Mouse (Mus musculus) heart, embryonic 10.5 days (tissue): ENCODE results near the gene Senp2. TPM values are rescaled to one million over a fixed set of nuclear protein-coding genes. Genes with fewer than 3 reads are reported as not detected.
A peak's percentile ranks its signal among the peaks of the same experiment; 100 is the strongest.

Source experiments
- DNase-seq: peaks from one replicate; pipeline ENCODE4 v3.0.0-alpha.2; 2017; ENCODE audit warnings: low spot score
- H3K27ac ChIP-seq: fragments of 300-500 bp; sonication (generic); 2 replicates; pipeline ENCODE4 v1.5.1; 2016; ENCODE audit warnings: mild to moderate bottlenecking
- H3K27me3 ChIP-seq: fragments of 300-500 bp; sonication (generic); 2 replicates; pipeline ENCODE4 v1.6.1; 2016; ENCODE audit warnings: mild to moderate bottlenecking; ENCODE audit not compliant: poor library complexity, insufficient read depth, severe bottlenecking
- H3K36me3 ChIP-seq: fragments of 300-500 bp; sonication (generic); 2 replicates; pipeline ENCODE4 v1.6.1; 2016; ENCODE audit warnings: mild to moderate bottlenecking, moderate library complexity
- H3K4me1 ChIP-seq: fragments of 300-500 bp; sonication (generic); 2 replicates; pipeline ENCODE4 v1.6.1; 2016; ENCODE audit warnings: mild to moderate bottlenecking
- H3K4me3 ChIP-seq: fragments of 300-500 bp; sonication (generic); 2 replicates; pipeline ENCODE4 v1.5.1; 2016; ENCODE audit warnings: mild to moderate bottlenecking, moderate library complexity
- H3K9me3 ChIP-seq: fragments of 300-500 bp; sonication (generic); 2 replicates; pipeline ENCODE4 v1.6.1; 2016; ENCODE audit warnings: mild to moderate bottlenecking, moderate library complexity
- WGBS: fragments of 180-500 bp; shearing (Covaris S2); methylation state at CpG from one replicate; pipeline ENCODE4 v1.1.7; 2016; 5-methylcytosine and 5-hydroxymethylcytosine counted together
- polyA plus RNA-seq: library from polyadenylated mRNA; unstranded; fragments of >200 nt; fragmentation: Nextera tagmentation; extraction: Ambion mirVana; gene quantifications from 2 replicates; pipeline ENCODE4 v1.2.1, GENCODE M21; 2016

The Senp2 gene
- polyA plus RNA-seq, 1 experiment from 2014 or later, result 50.2 TPM

DNA sequence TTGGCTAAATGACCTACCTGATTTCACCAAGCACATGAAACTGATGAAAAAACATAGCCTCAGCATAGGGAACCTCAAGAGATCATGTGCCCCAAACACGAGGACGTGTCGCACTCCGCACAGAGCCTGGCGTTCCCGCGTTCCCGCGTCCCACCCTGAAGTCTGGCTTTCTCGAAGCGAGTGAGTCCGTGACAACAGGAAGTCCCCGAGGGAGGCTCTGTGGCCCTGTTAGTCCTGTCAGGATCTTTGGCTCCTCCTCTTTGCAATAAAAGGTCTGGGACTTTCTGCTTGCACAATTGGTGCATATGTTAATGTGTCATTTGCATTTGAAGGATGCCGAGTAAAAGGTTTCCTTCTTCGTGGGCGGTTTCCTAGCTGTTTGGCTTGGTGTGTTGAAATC lies 14.0 kb upstream of the Senp2 start, which contains the start of gene Liph:
TSS of gene Liph (minus strand) at position 360 of the 400 bp plus-strand sequence.
- DNase-seq, result no peak
- peak within 1 kb of the TSS; percentile 53 for H3K27ac ChIP-seq
- 15% methylated on average over 16 of the region's 16 CpGs for WGBS

DNA sequence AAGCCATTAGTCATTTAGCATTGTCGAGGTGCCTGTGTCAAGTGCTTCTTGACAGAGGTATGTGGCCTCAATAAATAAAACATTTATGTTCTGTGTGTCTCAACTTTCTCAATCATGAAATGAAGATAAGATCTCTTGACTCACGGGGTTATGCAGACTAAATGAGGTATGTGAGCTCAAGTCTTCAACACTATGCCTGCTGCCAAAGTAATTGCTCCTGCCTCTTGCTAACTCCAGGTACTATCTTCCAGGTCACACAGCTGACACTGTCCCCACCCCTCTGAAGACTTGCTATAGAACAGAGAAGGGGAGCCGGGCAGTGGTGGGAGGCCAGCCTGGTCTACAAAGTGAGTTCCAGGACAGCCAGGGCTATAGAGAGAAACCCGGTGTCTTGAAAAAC lies 12.9 kb upstream of the Senp2 start:
- H3K4me1 ChIP-seq, result peaks cover 15% of the 10 kb centered on the region
- WGBS, result 42% methylated on average over 4 of the region's 4 CpGs
- no peak overlapping the region for H3K4me3 ChIP-seq
- peaks cover 3% of the 10 kb centered on the region; the same call in 1 of the 2 replicates for H3K27me3 ChIP-seq
- peak overlapping the region; percentile 42 for H3K27ac ChIP-seq
- DNase-seq, result no peak
- H3K36me3 ChIP-seq, result no peaks in the 10 kb centered on the region
- H3K9me3 ChIP-seq, result no peaks in the 10 kb centered on the region

More for the DNA sequence above, 14.0 kb upstream of the Senp2 start, which contains the start of gene Liph:
- H3K4me3 ChIP-seq, result peak within 1 kb of the TSS; percentile 31
- peaks cover 3% of the 10 kb centered on the region; the same call in 1 of the 2 replicates for H3K27me3 ChIP-seq
- peaks cover 15% of the 10 kb centered on the region for H3K4me1 ChIP-seq
- no peaks in the 10 kb centered on the region for H3K9me3 ChIP-seq
- H3K36me3 ChIP-seq, result no peaks in the 10 kb centered on the region

DNA sequence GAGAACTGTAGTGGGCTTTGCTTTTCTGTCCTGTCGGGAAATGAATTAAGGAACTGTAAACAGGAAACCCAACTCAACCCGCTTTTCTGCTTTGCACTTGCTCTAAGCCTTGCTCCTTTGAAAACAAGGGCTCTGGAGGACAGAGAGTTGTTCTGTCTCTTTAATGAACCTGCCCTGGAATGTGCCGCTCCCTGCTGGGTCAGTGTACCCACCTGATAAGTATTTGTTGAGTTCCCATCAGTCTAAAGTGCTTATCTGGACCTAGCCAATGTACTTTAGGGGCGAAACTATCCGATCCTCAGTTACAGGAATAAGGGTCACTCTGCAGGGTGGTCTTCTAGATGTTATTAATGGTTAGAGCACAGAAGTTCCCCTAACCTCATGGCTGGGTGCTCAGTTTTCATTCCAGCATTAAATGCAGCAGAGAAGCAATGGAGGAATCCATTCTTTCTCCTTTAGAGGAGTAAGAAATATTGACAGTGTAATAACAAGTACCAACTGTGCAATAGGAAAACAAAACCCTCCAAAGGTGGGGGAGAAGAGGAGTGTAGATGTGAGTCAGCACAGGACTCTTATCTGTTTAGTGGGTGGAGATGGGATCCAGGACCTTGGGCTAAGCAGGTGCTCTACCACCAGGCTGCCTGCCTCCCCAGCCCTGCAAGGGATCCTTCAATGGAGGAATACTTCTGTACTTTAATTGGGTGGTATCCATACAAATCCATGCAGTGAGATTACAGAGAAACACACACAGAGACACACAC lies 12.2 kb upstream of the Senp2 start:
- H3K4me3 ChIP-seq, result no peak overlapping the region
- 20% methylated on average over 5 of the region's 5 CpGs for WGBS
- no peaks in the 10 kb centered on the region for H3K36me3 ChIP-seq
- H3K4me1 ChIP-seq, result peaks cover 15% of the 10 kb centered on the region
- H3K27me3 ChIP-seq, result peaks cover 3% of the 10 kb centered on the region; the same call in 1 of the 2 replicates
- no peaks in the 10 kb centered on the region for H3K9me3 ChIP-seq
- DNase-seq, result no peak
- peak overlapping the region; percentile 42 for H3K27ac ChIP-seq

DNA sequence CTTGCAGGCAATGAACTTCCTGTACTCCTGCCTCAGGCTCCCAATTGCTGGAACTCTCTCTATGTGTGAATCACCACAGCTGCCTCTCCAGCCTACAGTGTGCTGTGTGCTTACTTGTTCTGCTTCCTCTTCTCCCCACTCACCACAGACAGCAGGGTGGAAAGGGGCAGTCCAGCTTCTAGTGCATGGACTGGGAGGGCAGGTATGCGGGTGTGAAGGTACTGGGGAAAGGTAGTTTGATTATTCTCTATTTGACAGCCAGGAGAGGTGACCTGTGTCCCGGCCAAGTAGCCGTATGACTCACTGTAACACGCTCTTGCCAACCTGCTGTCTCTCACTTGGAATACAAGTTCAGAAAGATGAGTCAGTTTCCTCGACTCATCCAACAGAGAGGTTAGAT lies 11.2 kb upstream of the Senp2 start:
- Histone ChIP-seq H3K4me1 (peaks cover 15% of the 10 kb centered on the region), H3K36me3 (no peaks in the 10 kb centered on the region), H3K9me3 (no peaks in the 10 kb centered on the region), H3K27me3 (peaks cover 3% of the 10 kb centered on the region; the same call in 1 of the 2 replicates), H3K4me3 (no peak overlapping the region), H3K27ac (no peak overlapping the region)
- DNase-seq, result no peak
- WGBS, result 75% methylated on average over 5 of the region's 5 CpGs

DNA sequence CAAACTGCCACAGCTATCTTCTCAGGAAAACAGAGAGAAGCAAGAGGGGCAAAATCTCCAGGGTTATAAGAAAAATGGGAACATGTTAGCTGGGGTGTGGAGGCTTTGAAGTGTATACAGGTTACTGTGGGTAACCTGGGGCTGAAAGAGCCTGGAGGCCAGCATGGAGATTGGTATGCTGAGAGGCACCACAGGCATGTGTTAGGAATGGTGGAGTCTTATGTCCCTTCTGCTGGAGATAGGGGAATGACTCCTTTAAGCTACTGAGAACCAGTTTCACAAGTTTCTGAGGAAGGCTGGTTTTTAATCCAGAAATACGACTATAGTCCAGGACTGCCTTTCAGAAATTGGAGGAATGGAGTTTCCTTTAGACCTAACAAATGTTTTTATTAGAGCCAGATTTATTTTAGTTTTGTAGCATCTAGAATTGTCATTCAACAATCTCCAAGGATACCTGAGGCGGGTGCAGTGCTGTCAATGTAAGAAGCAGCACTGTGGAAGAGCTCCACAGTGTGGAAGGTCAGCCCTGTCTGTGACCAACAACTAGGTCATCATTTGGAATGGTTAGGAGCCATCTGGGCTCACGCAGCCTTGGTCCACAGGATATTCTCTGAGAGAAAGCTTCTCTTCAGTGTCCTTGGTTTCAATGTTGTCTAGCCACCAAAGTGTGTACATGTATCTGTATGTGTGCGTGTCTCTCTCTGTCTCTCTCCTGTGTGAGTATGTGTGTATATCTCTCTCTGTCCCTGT lies 9.2 kb upstream of the Senp2 start:
- no peak for DNase-seq
- Histone ChIP-seq H3K27me3 (peaks cover 3% of the 10 kb centered on the region; the same call in 1 of the 2 replicates), H3K27ac (no peak overlapping the region), H3K4me3 (no peak overlapping the region), H3K9me3 (no peaks in the 10 kb centered on the region), H3K36me3 (no peaks in the 10 kb centered on the region), H3K4me1 (peaks cover 15% of the 10 kb centered on the region)
- WGBS, result 78% methylated on average over 4 of the region's 4 CpGs

DNA sequence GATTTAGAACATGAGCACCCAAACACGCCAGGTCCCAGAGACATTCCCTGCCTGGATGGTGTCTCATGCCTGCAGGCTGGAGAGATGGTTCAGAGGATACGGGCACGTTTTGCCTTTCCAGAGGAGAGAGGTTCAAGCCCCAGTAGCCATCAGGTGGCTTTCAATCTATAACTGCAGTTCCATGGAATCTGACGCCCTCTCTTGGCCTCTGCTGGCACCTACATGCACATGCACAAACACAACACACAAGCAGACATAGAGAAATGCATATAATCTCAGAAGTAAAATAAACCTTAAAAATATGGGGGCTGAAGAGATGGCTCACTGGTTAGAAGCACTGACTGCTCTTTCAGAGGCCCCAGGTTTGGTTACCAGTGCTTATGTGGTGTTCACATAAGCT lies 8.1 kb upstream of the Senp2 start:
- no peak for DNase-seq
- Histone ChIP-seq H3K4me3 (no peak overlapping the region), H3K36me3 (no peaks in the 10 kb centered on the region), H3K27ac (no peak overlapping the region), H3K4me1 (peaks cover 15% of the 10 kb centered on the region), H3K27me3 (peaks cover 3% of the 10 kb centered on the region; the same call in 1 of the 2 replicates), H3K9me3 (no peaks in the 10 kb centered on the region)
- 59% methylated on average over 4 of the region's 4 CpGs for WGBS

DNA sequence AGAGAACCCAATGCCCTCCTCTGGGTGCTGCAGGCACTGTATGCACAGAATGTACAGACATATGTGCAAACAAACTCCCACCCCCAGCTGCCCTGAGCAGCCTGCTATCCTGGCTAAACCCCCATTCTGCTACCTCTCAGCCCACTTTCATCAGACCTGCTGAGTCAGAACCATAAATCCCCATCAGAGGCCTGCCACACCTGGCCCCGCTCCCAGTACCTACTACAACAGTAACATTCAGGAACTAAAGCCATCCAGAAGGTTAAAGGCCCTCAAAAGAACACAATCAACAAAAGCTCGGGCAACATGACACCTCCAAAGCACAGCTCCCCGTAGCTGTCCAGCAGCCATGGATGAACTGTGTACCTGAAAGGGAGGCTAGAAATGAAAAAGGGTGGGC lies 7.7 kb upstream of the Senp2 start:
- no peak overlapping the region for H3K4me3 ChIP-seq
- H3K27ac ChIP-seq, result no peak overlapping the region
- 56% methylated on average over 3 of the region's 3 CpGs for WGBS
- H3K27me3 ChIP-seq, result peaks cover 3% of the 10 kb centered on the region; the same call in 1 of the 2 replicates
- H3K9me3 ChIP-seq, result no peaks in the 10 kb centered on the region
- peaks cover 11% of the 10 kb centered on the region for H3K4me1 ChIP-seq
- no peak for DNase-seq
- no peaks in the 10 kb centered on the region for H3K36me3 ChIP-seq

DNA sequence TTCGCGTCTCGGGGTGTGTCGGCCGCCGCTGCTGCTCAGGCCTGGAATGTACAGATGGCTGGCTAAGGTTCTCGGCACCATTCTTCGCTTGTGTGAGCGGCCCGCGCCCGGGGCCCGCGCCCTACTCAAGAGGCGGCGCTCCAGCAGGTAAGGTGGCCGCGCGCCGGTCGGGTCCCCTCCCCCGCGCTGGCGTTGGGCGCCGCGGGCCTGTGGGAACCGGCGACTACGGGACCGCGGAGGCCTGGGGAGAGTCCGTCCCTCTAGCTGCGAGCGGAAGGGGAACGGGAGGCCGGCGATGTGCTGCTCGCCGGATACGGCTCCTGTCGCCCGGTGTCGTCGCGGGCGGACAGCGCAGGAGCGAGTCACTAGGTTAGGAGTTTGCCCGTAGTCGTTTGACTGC lies 312 bp downstream of the Senp2 start:
- 0 out of 2 replicates have a peak, but pooled peaks cover 5% of the 10 kb centered on the region for H3K36me3 ChIP-seq
- no peaks in the 10 kb centered on the region for H3K27me3 ChIP-seq
- peak; percentile 83 for DNase-seq
- peak overlapping the region; percentile 96 for H3K4me3 ChIP-seq
- H3K4me1 ChIP-seq, result peaks cover 13% of the 10 kb centered on the region
- H3K9me3 ChIP-seq, result no peaks in the 10 kb centered on the region
- H3K27ac ChIP-seq, result peak overlapping the region; percentile 94
- under 1% methylated on average over 47 of the region's 51 CpGs for WGBS

DNA sequence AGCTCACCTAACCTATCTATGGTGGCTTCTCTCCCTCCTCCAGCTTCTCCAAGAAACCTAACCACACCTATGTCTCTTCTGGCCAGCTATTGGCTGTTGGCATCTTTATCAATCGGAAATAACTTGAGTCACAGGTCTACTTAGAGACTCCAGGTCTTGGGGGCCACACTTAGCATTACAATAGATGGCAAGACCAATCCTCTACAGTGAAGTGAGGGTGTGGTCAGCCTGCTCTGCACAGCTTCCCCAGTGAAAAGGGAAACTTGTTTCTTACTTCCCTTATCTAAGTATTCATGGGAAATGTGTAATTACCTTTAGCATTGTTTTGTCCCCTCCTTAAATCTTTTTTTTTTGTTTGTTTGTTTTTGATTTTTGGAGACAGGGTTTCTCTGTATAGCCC lies 6.3 kb downstream of the Senp2 start:
- no peak for DNase-seq
- H3K36me3 ChIP-seq, result peaks cover 60% of the 10 kb centered on the region

DNA sequence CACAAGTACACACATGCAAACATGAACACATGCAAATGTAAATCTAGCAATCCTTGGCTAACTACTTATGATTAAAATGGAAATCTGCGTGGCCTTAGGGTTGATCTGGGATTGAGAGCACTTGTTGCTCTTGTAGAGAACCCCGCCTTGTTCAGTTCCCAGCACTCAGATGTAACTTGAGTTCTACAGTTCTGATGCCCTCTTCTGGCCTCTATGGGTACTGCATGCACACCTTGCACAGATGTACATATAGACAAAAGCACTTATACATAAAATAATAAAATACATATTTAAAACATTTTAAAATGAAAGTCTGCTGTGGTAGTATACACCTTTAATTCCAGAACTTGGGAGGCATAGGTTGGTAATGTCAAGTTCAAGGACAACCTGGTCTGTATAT lies 12.8 kb downstream of the Senp2 start:
- Histone ChIP-seq H3K4me3 (no peak overlapping the region), H3K27me3 (no peaks in the 10 kb centered on the region), H3K9me3 (peaks cover 5% of the 10 kb centered on the region; the same call in 1 of the 2 replicates), H3K27ac (no peak overlapping the region), H3K36me3 (peaks cover 84% of the 10 kb centered on the region), H3K4me1 (no peaks in the 10 kb centered on the region)
- 99% methylated on average over 2 of the region's 2 CpGs for WGBS
- DNase-seq, result no peak

More for the DNA sequence above, 6.3 kb downstream of the Senp2 start:
- WGBS, result 89% methylated on average over 1 of the region's 1 CpGs
- Histone ChIP-seq H3K4me1 (0 out of 2 replicates have a peak, but pooled peaks cover 3% of the 10 kb centered on the region), H3K4me3 (no peak overlapping the region), H3K9me3 (no peaks in the 10 kb centered on the region), H3K27me3 (no peaks in the 10 kb centered on the region), H3K27ac (no peak overlapping the region)

DNA sequence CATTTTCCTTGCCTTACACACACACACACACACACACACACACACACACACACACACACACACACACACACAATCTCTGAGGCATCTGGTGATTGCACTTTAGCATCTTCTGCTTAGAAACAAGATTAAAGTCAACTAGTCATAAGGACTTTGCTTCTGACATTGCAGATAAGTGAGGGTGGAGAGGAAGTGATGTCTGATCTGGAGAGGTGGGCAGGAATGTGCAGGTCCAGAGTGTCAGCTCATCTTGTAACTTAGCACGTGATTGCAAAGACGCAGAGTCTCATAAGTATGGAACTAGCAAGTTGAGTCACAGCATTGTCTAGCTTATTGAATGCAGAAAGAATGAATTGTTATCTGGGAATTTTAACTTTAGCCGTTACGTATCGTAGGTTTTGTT lies 18.2 kb downstream of the Senp2 start:
- no peak for DNase-seq
- no peaks in the 10 kb centered on the region for H3K4me1 ChIP-seq
- no peak overlapping the region for H3K4me3 ChIP-seq
- no peaks in the 10 kb centered on the region for H3K9me3 ChIP-seq
- H3K27ac ChIP-seq, result no peak overlapping the region
- WGBS, result 80% methylated on average over 5 of the region's 5 CpGs
- H3K36me3 ChIP-seq, result peaks cover 87% of the 10 kb centered on the region
- H3K27me3 ChIP-seq, result no peaks in the 10 kb centered on the region

DNA sequence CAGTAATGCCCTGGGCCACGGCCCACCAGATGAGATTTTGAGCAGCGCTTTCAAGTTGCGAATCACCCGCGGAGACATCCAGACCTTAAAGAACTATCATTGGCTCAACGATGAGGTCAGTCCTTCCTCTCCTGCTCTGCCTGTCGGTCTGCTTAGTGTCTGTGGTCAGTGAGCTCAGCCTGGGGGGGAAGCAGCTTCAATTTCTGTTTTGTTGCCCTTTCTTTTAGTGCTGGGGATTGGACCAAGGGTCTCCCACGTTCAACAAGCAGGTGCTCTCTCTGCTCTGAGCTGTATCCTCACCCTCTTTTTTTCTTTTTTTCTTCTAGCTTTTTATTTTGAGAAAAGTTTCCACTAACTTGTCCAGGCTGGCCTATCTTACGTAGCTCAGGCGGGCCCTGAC lies 29.3 kb downstream of the Senp2 start:
- Histone ChIP-seq H3K9me3 (no peaks in the 10 kb centered on the region), H3K27ac (no peak overlapping the region), H3K4me3 (no peak overlapping the region), H3K27me3 (no peaks in the 10 kb centered on the region), H3K4me1 (no peaks in the 10 kb centered on the region), H3K36me3 (peaks cover 59% of the 10 kb centered on the region)
- DNase-seq, result no peak
- 81% methylated on average over 10 of the region's 10 CpGs for WGBS

DNA sequence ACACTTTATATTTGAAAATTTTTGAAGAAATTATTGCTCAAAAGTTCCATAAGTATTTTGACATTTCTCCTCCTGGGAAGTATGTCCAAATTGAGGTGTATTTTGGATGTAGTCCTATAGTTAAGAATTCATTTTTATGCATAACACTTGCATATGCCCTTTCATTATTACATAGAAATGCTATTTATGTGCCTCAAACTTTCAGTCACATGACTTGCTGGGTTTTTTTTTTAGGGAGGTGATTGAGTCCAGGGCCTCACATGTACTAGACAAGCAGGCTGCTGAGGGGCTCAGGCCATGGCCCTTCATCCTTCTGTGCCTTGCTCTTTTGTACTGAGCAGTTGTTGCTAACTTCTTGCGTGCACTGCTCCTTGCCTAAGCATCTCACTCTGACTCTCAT lies 30.7 kb downstream of the Senp2 start:
- no peak for DNase-seq
- no peaks in the 10 kb centered on the region for H3K27me3 ChIP-seq
- no peak overlapping the region for H3K4me3 ChIP-seq
- WGBS, result 91% methylated on average over 1 of the region's 1 CpGs
- H3K4me1 ChIP-seq, result no peaks in the 10 kb centered on the region
- H3K9me3 ChIP-seq, result no peaks in the 10 kb centered on the region
- H3K27ac ChIP-seq, result no peak overlapping the region
- peaks cover 73% of the 10 kb centered on the region for H3K36me3 ChIP-seq
